Comparison of ENCODE assay signal across 8 mouse cellular contexts in genomic region chr11:54534871-54535270, GRCm38 (mm10). TPM values are rescaled to one million over a fixed set of nuclear protein-coding genes. Genes with fewer than 3 reads are reported as not detected.
DNase-seq lines count a peak whose midpoint lies in the region; ATAC-seq and TF ChIP-seq lines count a peak whose summit lies in the region.

No protein-coding gene starts in this region.

- no peak overlapping the region for H3K4me2 ChIP-seq in liver, embryonic 16.5 days (ENCODE audit: low read depth, low read length)

- H3K79me3 ChIP-seq in C2C12 (ENCODE audit: low read depth): peaks cover 70% of the 10 kb centered on the region

- H3K79me2 ChIP-seq in C2C12 (ENCODE audit: control insufficient read depth, insufficient read depth) (peaks cover 96% of the 10 kb centered on the region), MEL (ENCODE audit: control insufficient read depth, insufficient read depth, low read length, poor library complexity) (peaks cover 59% of the 10 kb centered on the region)

- H3K4me3 ChIP-seq in C2C12 (ENCODE audit: insufficient read depth, poor library complexity, severe bottlenecking): no peak overlapping the region
- H3K4me3 ChIP-seq in MEL (ENCODE audit: control insufficient read depth in 1 of 2, insufficient read depth in 1 of 2, low read depth in 2 of 2, low read length in 2 of 2): peak overlapping the region in 1 of 2 experiments; percentile 35; a peak in 2 of 4 replicates
- no peak overlapping the region for H3K4me3 ChIP-seq in liver, embryonic 16.5 days (ENCODE audit: low read depth, low read length)

- H3K27me3 ChIP-seq in C2C12 (ENCODE audit: control insufficient read depth, insufficient read depth, insufficient read length): no peaks in the 10 kb centered on the region
- no peaks in the 10 kb centered on the region for H3K27me3 ChIP-seq in MEL (ENCODE audit: control insufficient read depth in 1 of 2, insufficient read depth in 2 of 2, low read length in 2 of 2)
- H3K27me3 ChIP-seq in liver, embryonic 16.5 days (ENCODE audit: control insufficient read depth, insufficient read depth, low read depth, low read length): no peaks in the 10 kb centered on the region

- H3K36me3 ChIP-seq in C2C12 (ENCODE audit: control insufficient read depth, insufficient read depth): no peaks in the 10 kb centered on the region
- peaks cover under 1 to 41% of the 10 kb centered on the region in 2 experiments; a peak in 3 of 4 replicates for H3K36me3 ChIP-seq in MEL (ENCODE audit: control insufficient read depth in 1 of 2, insufficient read depth in 2 of 2, low read length in 2 of 2)
- H3K36me3 ChIP-seq in liver, embryonic 16.5 days (ENCODE audit: control insufficient read depth, insufficient read depth): no peaks in the 10 kb centered on the region

- TF ChIP-seq POLR2A in MEL (IDR thresholded peaks at IDR 0.05; ENCODE audit: control insufficient read depth in 1 of 2, insufficient read depth in 1 of 2, low read depth in 1 of 2, low read length in 2 of 2, poor library complexity in 1 of 2): no peak

- peak; percentile 43; the same call in 1 of the 2 replicates for ATAC-seq in liver, embryonic 16.5 days (ENCODE audit: low read depth)

- no peak overlapping the region for H3K9ac ChIP-seq in MEL (ENCODE audit: control insufficient read depth, low read depth, low read length, poor library complexity, severe bottlenecking)
- no peak overlapping the region for H3K9ac ChIP-seq in liver, embryonic 16.5 days (ENCODE audit: low read depth, low read length)

- peak; percentile 40 for TF ChIP-seq CTCF in C2C12 (IDR thresholded peaks at IDR 0.05; ENCODE audit: control insufficient read depth, insufficient read depth, insufficient read length)
- peak; percentile 87 to 97 (median 89) for TF ChIP-seq CTCF in MEL (IDR thresholded peaks at IDR 0.05 in 2 of 3, conservative IDR thresholded peaks at IDR 0.05 in 1 of 3; ENCODE audit: control insufficient read depth in 1 of 3, insufficient read depth in 1 of 3, low read depth in 2 of 3, low read length in 3 of 3, poor library complexity in 1 of 3, severe bottlenecking in 1 of 3)

- peak; percentile 84 for TF ChIP-seq RAD21 in MEL (IDR thresholded peaks at IDR 0.05; ENCODE audit: low read depth, low read length)

- no peak overlapping the region for H3K27ac ChIP-seq in MEL (ENCODE audit: control insufficient read depth, low read depth, low read length)
- no peak overlapping the region for H3K27ac ChIP-seq in liver, embryonic 16.5 days (ENCODE audit: low read length)

- DNase-seq in MEL (ENCODE audit: low read depth, low spot score): peak; percentile 88
- DNase-seq in cerebellum, adult 18-20 months: peak; percentile 70 to 77
- DNase-seq in frontal cortex, postnatal 25 days (ENCODE audit: low spot score in 2 of 2): peak; percentile 58 to 67
- DNase-seq in kidney, postnatal 4 days: peak; percentile 84 to 88
- DNase-seq in right cerebral cortex, adult 2 months (ENCODE audit: low spot score in 2 of 2): peak; percentile 80 to 85
- DNase-seq in urinary bladder, postnatal 14 days (ENCODE audit: low spot score): peak; percentile 75

- H3K9me3 ChIP-seq in MEL (replicated peaks; ENCODE audit: insufficient read depth, low read length): no peaks in the 10 kb centered on the region
- no peaks in the 10 kb centered on the region for H3K9me3 ChIP-seq in liver, embryonic 16.5 days (replicated peaks; ENCODE audit: control insufficient read depth, low read length)

- peak; percentile 33 to 34; a peak in 1 of 4 replicates for TF ChIP-seq EP300 in MEL (IDR thresholded peaks at IDR 0.05; ENCODE audit: low read depth in 1 of 2, low read length in 2 of 2)

- H3K4me1 ChIP-seq in MEL (ENCODE audit: control insufficient read depth in 1 of 2, insufficient read depth in 2 of 2, low read length in 2 of 2): peaks cover 17 to 26% of the 10 kb centered on the region in 2 experiments
- H3K4me1 ChIP-seq in liver, embryonic 16.5 days (ENCODE audit: control insufficient read depth, low read depth, low read length): peaks cover 13% of the 10 kb centered on the region

- H3ac ChIP-seq in C2C12 (ENCODE audit: control insufficient read depth, insufficient read length, low read depth): no peak overlapping the region

- WGBS in liver, embryonic 16.5 days (ENCODE audit: insufficient replicate concordance): 26% methylated on average over 6 of the region's 6 CpGs

TF ChIP-seq in C2C12, 6 proteins besides CTCF, POLR2A, EP300 and RAD21:
- TF ChIP-seq MAX (IDR thresholded peaks at IDR 0.05): no peak
- no peak for TF ChIP-seq FOSL1 (IDR thresholded peaks at IDR 0.05; ENCODE audit: insufficient read depth, low read length, poor library complexity, severe bottlenecking)
- TF ChIP-seq CEBPB (IDR thresholded peaks at IDR 0.05; ENCODE audit: low read depth): no peak
TF ChIP-seq in C2C12: peak in this region for 0.

TF ChIP-seq in MEL, 35 proteins besides CTCF, POLR2A, EP300 and RAD21:
- TF ChIP-seq ELF1 (IDR thresholded peaks at IDR 0.05; ENCODE audit: low read depth, low read length) (peak; percentile 53), TAL1 (IDR thresholded peaks at IDR 0.05; ENCODE audit: low read length) (no peak), USF2 (IDR thresholded peaks at IDR 0.05; ENCODE audit: borderline replicate concordance in 1 of 2, insufficient read depth in 1 of 2, low read depth in 1 of 2, low read length in 2 of 2) (no peak; a peak in 1 of 4 replicates), KAT2A (conservative IDR thresholded peaks at IDR 0.05; ENCODE audit: low read depth, low read length) (no peak), SIN3A (IDR thresholded peaks at IDR 0.05; ENCODE audit: low read length) (peak; percentile 83), ZMIZ1 (IDR thresholded peaks at IDR 0.05; ENCODE audit: low read depth, low read length) (no peak), MYB (IDR thresholded peaks at IDR 0.05; ENCODE audit: low read depth, low read length) (no peak), TCF12 (IDR thresholded peaks at IDR 0.05; ENCODE audit: low read depth, low read length) (0 out of 2 replicates have a peak, but pooled peaks have one; percentile 41), GATA1 (IDR thresholded peaks at IDR 0.05; ENCODE audit: low read depth, low read length) (peak; percentile 49), POLR2AphosphoS5 (IDR thresholded peaks at IDR 0.05; ENCODE audit: borderline replicate concordance, low read depth, low read length) (no peak), MXI1 (IDR thresholded peaks at IDR 0.05; ENCODE audit: low read depth, low read length) (peak; percentile 49; the same call in 1 of the 2 replicates), ETS1 (IDR thresholded peaks at IDR 0.05; ENCODE audit: low read depth, low read length) (peak; percentile 38; the same call in 1 of the 2 replicates), NELFE (IDR thresholded peaks at IDR 0.05; ENCODE audit: low read depth, low read length) (no peak; the same call in 1 of the 2 replicates), MAFK (IDR thresholded peaks at IDR 0.05; ENCODE audit: borderline replicate concordance, low read depth, low read length) (no peak), POLR2AphosphoS2 (IDR thresholded peaks at IDR 0.05; ENCODE audit: low read length) (no peak), SMC3 (IDR thresholded peaks at IDR 0.05; ENCODE audit: low read depth, low read length) (peak; percentile 85), ZNF384 (IDR thresholded peaks at IDR 0.05; ENCODE audit: low read depth, low read length) (0 out of 2 replicates have a peak, but pooled peaks have one; percentile 26), NRF1 (IDR thresholded peaks at IDR 0.05; ENCODE audit: insufficient read depth, low read depth, low read length, poor library complexity, severe bottlenecking) (no peak), USF1 (IDR thresholded peaks at IDR 0.05; ENCODE audit: low read depth, low read length) (no peak), CHD2 (IDR thresholded peaks at IDR 0.05; ENCODE audit: low read length) (no peak), MAZ (IDR thresholded peaks at IDR 0.05; ENCODE audit: low read depth, low read length) (peak; percentile 37; the same call in 1 of the 2 replicates), BHLHE40 (IDR thresholded peaks at IDR 0.05; ENCODE audit: borderline replicate concordance, low read depth, low read length) (peak; percentile 51), GABPA (IDR thresholded peaks at IDR 0.05; ENCODE audit: low read depth, low read length) (no peak), TBP (IDR thresholded peaks at IDR 0.05; ENCODE audit: low read depth, low read length) (no peak), UBTF (IDR thresholded peaks at IDR 0.05; ENCODE audit: borderline replicate concordance, insufficient read depth, low read depth, low read length) (no peak), MAX (IDR thresholded peaks at IDR 0.05; ENCODE audit: low read length) (peak; percentile 63), E2F4 (IDR thresholded peaks at IDR 0.05; ENCODE audit: borderline replicate concordance, low read depth, low read length) (no peak), CHD1 (IDR thresholded peaks at IDR 0.05; ENCODE audit: low read depth, low read length) (peak; percentile 82; the same call in 1 of the 2 replicates), HCFC1 (IDR thresholded peaks at IDR 0.05; ENCODE audit: low read depth, low read length) (0 out of 2 replicates have a peak, but pooled peaks have one; percentile 49), JUND (IDR thresholded peaks at IDR 0.05; ENCODE audit: low read depth, low read length) (0 out of 2 replicates have a peak, but pooled peaks have one; percentile 49), MYC (IDR thresholded peaks at IDR 0.05; ENCODE audit: low read depth, low read length) (no peak), MEF2A (IDR thresholded peaks at IDR 0.05; ENCODE audit: extremely low read depth, insufficient replicate concordance, low read depth, low read length, poor library complexity, severe bottlenecking) (no peak), RCOR1 (IDR thresholded peaks at IDR 0.05; ENCODE audit: low read depth, low read length) (peak; percentile 11; the same call in 1 of the 2 replicates), ZKSCAN1 (IDR thresholded peaks at IDR 0.05; ENCODE audit: low read depth, low read length) (no peak), ZC3H11A (IDR thresholded peaks at IDR 0.05; ENCODE audit: low read depth, low read length) (peak; percentile 81)

RNA-seq across cellular contexts. Expression of gene Rapgef6, which starts 12.2 kb away (rescaled TPM):
- polyA plus RNA-seq in C2C12 (2012; fragmentation: generic; extraction: Trizol) (3.2 TPM), MEL (2012; ENCODE audit: insufficient read depth in 1 of 2, insufficient read length in 2 of 2, low read depth in 1 of 2, low replicate concordance in 2 of 2, missing spikeins in 1 of 2) (10 to 100 TPM in 1 of 2 experiments, not detected in 1; 31.8 TPM)
- 21.1 and 24.5 TPM in 2 replicates for total RNA-seq in MEL (2012; rRNA removed)
- 18.8 and 20.1 TPM in 2 replicates for polyA plus RNA-seq in liver, embryonic 16.5 days (2015; fragmentation: Nextera tagmentation; extraction: Ambion mirVana)
